Mouse (Mus musculus) left cerebral cortex, postnatal 25 days (tissue): ENCODE measurements around the gene Sfxn2. TPM values are rescaled to one million over a fixed set of nuclear protein-coding genes. Genes with fewer than 3 reads are reported as not detected.

Source experiments
- DNase-seq, 2 experiments: peaks; one replicate each; pipeline ENCODE4 v3.0.0; 2022; ENCODE audit warnings: low spot score in 2 of 2, mixed read lengths in 1 of 2
- intact Hi-C: fragments of 180-260 bp; cut with DNase I; formaldehyde crosslinking; loops from one replicate; pipeline ENCODE4 v1.15.1; 2025
- total RNA-seq, 2 experiments: library from RNA; stranded (reverse); gene quantifications; 2 replicates each; pipeline ENCODE4 v1.2.3; 2021

Sfxn2 gene
- total RNA-seq, result 1 to 10 TPM; 3.7 to 4.8 TPM

DNA sequence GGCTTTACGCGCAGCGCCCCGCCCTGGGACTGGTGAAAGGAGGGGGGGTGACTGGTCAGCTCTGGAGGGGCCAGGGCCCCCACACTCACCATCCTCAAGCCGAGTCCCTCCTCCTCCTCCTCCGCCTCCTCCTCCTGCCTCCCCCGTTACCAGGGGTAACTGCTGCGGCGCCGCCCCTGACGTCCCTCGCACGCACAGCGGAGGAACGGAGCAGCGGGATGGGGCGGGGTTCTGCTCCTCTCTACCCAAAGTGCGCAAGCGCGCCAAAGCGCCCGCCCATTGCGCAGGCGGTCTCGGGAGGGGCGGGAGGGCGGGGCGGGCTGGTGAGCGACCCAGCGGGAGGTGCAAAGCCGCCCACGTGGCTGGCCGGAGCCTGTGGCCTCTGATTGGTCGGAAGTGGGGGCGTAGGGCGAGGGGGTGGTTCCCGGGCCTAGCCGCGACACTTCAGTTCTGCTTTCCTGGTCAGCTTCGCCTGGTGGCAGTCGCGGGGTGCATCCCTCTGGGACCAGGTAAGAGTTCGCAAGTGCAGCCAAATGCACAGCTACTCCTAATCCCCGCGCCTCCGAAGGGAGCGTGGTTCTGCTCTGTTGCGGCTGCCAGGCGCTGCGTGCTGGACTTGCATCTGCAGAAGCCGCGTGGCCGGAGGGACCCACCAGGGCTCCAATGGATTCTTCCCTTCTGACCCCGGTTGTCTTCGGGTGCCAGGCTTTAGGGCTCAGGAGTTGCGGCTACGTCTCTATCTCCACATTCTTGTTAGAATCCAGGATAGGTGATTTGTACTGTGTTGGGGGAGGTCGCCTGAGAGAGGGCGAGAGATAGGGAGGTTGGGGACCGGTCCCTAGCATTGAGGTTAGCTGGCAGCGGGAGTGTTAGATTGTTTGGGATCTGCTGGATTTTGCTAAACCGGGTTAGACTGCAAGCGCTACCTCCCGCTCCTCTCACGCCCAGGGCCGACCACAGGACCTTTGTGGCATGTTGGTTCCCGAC is at the start of gene Sfxn2, which contains the start of gene Arl3:
Gene Sfxn2, plus strand, starts transcription at position 415 of the 987 bp plus-strand sequence.
Gene Arl3, minus strand, starts transcription at position 248 of the 987 bp plus-strand sequence.
- intact Hi-C loops, result loop anchor here (2.0 kb wide), 1 partner anchor 72 kb away; the partner anchor contains the start of gene Trim8
- peak; percentile 93 to 98 for DNase-seq

DNA sequence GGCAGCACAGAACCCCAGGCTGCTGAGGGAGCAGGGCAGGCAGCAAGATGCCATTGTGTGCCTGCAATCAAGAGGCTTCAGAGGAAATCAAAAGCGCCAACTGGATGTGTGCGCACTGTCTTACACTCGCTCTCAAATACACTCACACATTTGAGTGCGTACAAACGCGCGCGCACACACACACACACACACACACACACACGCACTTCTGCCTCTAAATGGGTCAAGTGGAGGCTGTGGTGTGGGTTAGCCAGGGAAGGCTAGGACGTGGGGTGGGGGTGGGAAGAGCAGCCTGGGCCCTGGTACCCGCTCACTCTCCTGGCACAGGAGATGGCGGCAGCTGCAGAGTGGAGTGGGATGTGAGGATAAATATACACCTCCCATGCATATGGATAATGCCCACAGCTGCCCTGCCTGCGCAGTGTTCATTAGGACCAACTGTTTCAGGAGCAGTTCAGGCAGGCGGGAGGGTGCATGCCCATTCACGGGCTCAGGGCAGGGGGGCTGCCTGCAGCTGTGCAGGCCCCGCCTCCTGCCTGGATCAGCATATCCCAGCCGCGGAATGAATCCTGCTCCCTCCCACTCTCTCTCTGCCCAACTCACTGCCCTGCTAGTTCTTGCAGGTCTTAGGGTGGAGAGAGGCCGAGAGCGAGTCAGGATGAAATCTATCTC is 49.5 kb upstream of the Sfxn2 start:
- intact Hi-C loops, result loop anchor here (1.0 kb wide), 1 partner anchor 21 kb away; no protein-coding TSS in a partner anchor
- peak; percentile 75 to 90 for DNase-seq

DNA sequence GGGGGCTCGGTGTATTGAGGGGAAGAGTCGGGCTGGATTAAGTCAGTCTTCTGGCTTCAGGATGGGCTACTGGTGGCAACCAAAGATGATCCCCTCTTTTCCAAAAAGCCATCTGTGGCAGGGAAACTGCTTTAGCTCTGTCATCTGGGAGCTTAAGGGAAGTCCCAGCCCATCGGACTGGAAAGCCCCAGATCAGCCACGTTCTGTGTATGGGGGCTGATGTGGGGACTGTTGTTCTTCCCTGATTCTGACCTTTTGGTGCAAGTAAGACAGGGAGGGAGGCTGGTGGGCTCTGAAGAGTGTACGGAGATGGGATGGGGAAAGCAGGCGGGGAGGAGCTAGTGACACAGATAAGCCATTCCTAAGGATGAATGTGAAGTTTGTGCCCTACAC is 49.0 kb upstream of the Sfxn2 start:
- intact Hi-C loops, result no loop called here
- no peak for DNase-seq

DNA sequence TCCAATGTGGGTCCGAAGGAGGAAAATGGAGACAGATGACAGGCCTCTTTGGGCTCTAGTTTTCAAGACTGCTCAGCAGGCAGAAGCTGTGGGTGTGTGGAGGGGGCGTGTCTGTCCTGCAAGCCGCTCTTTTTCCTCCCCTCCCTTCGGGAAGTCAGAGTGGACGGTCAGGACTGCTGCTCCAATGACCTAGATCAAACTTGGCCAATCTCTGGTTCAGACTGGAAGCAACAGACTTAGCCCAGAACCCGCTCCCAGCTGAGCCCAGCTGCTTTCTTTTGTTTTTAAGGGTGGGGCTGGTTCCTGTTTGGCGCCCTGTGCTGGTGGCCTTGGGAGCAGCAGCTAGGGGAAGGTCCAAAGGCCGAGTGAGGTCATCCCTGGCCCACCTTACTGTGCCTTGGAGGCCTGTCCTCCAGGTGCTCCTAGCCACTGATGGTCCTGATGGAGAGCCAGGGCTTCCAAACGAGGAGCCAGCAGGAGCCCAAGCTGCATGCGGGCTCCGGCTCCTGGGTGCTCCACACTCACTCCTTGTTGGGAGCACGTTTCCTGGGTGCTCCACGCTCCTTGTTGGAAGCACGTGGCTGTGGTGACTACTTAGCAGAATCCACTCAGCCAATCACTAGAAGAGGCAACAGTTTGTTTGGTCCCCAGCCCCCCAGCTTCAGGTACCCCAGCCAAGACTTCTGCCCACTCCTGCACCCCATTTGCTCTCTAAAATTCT is 48.4 kb upstream of the Sfxn2 start:
- DNase-seq, result peak in 1 of 2 experiments; percentile 52
- intact Hi-C loops, result no loop called here

DNA sequence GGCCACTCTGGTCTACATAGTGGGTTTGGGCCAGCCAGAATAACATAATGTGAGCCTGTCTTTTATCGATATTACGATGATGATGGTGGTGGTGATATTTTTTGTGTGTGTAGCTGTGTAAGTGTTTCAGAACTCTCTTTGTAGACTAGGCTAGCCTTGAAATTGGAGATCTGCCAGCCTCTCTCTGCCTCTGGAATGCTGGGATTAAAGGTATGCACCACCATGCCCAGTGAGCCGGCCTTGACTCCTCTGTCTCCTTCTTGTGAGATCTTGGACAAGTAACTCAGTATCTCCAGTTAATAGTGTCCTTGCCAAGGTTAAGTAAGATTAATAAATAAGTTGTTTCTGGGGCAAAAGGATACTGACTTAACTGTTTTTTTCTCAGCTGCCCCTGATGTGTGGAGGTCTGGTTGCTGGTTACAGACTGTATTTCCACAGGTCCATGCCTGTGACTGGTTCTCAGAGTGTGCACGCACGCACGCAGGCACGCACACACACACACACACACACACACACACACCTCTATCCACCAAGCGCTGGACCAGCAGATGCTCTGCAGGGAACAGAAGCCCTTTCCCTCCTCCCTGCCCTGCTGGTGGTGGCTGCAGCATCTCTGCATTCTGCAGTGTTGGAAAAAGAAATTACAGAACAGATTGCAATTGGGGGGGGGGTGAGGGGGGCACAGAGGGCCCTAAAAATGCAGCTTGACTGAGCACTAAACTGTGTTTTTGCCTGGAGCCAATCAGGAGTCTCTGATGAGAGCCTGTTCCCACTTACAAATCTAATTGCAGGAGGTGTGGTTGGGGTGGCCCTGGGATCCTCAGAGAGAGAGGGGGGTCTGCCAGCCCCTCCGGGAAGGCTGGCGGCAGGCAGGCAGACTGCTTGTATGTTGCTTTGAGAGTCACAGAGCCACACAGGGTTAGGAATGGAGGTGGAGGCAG is 47.2 kb upstream of the Sfxn2 start:
- intact Hi-C loops, result no loop called here
- DNase-seq, result no peak

DNA sequence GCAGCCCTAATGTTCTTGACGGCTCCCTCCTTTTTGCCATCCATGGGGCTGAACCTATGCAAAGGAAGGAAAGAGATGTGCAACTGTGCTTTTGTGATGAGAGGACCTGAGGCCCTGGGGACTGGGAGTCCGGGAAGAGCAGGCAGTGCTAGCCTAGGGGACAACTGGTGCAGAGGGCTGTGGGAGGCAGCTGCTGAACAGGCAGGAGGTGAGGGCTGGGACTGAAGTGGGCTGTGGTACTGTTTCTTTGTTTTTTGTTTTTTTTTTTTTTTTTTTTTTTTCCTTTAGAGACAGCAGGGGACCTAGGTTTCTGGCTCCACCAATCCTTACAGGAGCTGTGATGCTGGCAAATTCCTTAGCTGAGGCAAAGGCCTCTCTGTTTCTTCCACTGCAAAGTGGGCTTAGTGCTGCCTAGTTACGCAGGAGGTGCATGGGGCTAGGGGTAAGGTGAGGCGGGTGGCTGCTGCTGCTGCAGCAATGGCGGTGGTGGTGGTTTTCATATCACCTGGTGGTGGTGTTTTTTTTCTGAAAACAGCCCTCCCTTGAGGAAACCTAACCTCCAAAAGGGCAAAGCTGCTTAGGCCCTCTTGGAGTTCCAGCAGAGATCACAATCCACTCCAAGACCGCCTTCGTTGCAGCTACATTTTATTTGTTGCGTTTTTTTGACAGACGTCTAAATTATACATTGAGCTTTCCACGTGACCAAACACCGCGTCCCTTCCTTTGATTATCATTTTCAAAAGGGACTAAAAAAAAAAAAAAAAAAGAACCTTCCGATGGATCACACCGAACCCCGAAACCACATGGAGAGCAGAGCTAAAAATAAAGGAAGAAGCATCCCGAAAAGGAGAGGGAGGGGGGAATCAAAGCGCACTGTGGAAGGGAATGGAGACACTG is 45.3 kb upstream of the Sfxn2 start:
- intact Hi-C loops, result no loop called here
- no peak for DNase-seq

DNA sequence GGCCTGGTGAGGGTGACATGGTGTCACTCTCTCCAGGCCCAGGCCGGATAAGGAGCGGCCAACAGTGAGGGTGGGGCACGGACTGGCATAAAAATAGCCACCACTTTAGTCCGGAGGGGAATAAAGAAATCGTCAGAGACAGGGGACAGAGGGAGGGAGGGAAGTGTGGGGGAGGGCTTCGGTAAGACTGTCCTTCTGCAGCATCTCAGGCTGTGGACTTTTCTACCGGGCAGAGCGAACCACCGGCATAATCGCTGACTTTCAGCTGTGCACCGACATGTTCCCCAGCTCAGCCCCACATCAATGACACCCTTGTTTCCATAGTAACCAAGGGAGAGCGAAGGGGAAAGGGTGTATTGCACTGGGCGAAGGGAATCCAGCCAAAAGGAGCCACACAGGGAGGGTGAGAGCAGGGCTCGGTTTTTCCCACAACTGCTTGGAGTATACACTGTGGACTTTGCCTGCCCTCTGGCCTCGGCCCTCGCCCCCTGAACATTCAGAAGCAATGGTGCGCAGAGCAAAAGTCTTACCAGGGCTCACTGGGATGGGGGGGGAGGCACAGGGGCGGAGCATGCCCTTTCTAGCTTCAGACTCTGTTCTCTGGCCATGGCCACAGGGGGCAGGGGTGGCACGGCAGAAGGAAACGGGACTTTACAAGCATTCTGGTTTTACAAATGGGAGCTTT is 44.5 kb upstream of the Sfxn2 start:
- intact Hi-C loops, result no loop called here
- peak in 1 of 2 experiments; percentile 62 for DNase-seq

DNA sequence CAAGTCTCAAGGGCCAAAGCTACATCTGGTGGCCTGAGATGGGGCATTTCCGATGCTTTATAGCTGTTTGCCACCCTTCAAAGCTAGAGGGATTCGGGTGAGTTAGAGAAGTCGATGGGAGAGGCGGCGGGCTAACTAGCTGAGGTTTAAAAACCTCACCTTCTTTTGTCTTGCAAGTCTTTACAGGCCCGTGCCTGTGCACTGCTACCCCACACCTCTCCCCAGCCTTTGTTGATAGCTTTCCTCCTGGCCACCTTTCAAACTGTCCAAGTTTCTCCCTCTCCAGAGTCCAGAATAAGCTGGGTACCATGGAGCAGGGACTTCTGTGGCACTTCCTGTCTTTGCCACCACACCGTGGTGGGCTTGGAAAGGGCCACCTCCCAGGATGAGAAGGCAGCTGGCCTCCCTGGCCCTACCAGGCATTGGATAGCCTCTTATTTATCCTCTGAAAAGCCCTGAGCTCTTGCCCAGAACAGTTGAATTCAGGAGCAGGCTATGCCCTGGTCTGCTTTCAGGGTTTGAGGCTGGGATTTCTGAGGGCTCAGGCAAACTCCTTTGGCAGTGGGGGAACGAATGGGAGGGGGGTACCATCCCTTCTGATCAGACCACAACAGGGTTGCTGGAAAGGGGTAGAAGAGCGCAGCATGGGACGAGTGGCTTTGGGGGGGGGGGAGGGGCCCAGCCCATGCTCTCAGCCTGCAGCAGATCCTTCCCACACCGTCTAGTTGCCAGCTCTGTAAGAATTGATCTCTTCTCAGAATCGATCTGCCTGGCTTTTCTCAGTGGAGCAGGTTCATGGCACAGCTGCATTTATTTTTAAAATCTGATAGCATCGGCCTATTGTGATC is 43.3 kb upstream of the Sfxn2 start:
- intact Hi-C loops, result no loop called here
- DNase-seq, result no peak

DNA sequence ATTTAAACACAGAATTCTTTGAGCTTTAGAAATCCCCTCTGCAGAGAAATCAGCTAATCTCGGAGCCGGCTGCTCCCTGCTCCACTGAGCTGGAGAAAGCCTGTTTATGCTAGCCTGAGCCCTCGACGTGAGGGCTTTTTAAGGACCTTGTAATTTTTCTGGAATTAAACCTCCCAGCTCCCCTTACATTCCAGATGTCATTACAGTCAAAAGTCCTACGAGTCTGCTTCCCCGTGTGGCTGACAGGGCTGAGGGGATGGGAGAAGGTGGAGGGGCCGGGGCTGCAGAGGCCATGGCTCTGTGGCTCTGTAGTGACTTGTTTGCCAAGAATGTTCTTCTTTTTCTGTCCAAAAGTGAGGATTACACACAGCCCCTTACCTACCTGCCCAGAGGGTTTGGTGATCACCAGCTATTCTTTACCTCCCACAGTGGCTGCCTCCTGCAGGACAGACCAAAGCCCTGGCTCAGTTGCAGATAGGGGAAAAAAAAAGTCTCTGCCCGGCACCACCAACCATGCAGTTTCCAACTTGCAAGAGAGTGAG is 42.6 kb upstream of the Sfxn2 start:
- DNase-seq, result no peak
- intact Hi-C loops, result no loop called here

DNA sequence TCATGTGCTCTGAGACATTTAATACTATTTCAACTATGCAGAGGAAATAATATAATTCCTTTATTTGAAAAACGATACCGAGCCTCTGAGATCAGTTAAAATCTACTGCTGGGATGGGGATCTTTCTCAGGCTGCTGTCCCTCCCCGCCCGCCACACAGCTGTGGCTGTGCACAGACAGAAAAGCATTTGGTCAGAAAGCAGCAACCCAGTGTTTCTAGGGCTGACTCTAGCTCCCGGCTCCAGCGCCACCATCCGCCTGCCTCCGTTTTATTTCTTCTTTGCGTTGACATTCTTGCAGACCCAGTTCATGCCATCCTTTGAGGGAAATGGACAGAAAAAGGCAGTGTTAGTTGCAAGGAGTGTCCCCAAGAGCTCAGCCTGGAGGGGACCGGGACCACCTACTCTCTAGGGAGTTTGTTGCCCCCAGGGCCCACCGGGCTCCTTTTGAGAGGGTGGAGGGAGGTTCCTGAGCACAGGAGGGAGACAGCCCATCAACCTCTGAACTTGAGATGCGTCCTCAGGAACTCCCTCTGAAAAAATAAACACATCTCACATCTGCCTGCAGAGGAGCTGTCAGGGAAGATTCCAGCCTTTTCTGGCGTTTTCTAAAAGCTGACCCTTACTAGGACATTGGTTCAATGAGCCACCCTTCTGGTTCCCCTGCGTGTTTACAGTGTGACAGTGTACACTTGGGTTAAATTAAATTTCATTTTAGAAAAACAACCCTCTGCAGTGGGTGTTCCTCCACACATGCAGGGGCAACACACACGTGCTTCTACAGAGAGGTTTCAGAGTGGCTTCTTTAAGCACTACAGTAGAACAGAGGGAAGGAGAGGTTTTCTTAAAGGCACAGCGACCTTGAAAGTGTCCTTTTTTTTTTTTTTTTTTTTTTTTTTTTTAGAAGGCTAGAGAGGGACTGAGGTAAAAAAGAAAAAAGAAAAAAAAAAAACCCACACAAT is 41.8 kb upstream of the Sfxn2 start:
- DNase-seq, result peak in 1 of 2 experiments; percentile 63
- intact Hi-C loops, result no loop called here

DNA sequence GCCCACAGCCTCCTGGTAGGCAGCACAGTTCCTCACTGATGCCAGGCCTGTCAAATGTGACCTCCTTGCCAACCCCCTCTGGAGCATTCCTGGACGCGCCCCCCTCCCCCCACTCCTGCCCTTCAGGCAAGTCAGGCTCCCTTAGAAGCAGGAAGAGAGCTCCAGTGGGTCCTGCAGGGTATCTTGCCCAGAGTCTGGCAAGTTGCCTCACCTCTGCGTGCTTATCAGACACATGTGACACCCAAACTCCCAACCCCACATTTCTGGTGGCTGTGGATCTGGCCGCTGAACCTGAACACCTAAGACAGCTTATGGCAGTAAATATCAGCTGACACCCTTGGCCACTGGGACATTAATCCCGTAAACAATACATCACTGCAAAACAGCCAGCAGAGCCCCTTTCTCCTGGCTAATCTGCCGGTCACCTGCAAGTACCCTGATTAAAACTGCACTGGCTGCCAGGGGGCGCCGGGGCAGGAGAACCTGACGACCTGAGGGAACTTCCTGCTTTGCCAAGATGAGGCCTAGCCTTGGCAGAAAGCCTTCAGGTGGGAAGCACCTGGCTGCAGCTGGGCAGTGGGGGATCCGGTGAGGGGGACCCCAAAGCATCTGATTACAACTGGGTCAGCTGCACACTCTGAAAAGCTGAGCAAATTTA is 41.0 kb upstream of the Sfxn2 start:
- no peak for DNase-seq
- intact Hi-C loops, result no loop called here

DNA sequence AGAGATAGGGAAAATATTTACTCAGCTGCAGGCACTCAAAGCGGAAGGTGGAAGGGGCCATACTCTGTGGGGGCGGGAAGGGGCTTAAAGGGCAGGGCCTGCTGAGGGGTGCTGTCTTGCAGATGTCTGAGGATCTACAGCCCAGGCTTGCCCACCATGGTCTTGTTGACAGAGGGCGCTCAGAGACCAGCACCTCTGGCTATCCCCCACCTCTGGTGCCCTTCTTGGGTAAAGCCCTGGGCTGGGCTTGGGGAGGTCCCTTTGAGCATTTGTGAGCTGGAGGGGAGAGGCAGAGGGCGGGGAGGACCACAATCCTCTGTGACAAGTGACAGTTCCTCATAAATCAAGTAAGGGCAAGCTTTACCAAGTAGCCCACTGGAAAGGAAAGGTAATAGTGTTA is 40.1 kb upstream of the Sfxn2 start:
- intact Hi-C loops, result no loop called here
- no peak for DNase-seq

DNA sequence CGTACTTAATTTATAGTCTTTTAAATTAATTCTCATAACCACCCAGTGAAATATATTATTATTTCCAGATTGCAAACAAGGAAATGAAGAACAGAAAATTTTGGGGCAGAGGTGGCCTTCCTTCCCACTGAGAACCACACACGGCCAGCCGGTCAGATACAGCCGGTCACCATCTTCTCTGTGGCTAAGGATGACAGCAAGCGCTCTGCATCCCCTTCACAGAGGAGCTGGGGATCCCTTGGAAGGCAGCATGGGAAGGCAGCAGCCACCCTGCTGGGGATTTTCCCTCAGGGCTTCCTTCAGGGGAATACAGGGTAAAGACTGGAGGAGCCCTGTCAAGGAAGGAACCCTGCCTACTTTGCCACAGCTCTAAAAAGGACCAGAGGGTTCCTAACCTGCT is 39.6 kb upstream of the Sfxn2 start:
- intact Hi-C loops, result no loop called here
- DNase-seq, result no peak

DNA sequence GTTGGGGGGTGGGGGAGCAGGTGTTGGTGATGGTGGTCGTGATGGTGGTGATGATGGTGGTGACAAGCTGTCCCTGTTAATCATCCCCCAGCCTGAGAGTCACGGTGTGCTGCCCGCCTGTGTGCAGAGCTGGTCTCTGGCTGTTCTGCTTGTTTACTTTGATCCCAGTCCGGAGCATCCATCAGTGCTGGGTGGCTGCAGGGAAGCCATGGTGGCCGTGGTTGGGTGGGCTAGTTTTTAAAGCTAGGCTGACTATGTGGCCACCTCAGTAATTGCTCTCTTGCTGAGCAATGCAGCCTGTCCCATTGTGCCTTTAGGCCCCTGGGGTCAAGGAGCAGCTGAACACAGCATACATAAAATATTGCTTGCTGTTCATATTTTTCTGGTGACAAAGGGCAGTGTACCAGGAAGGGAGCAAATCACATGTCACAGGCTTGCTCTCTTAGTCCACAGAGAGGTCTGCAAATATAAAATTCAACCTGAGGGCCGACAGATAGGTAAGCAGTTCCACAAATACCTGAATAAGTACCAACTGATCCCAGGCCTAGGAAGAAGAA is 38.5 kb upstream of the Sfxn2 start:
- intact Hi-C loops, result no loop called here
- no peak for DNase-seq
